Mouse (Mus musculus) brain, embryonic 14.5 days (tissue): ENCODE measurements at regions not wholly inside any gene's neighbourhood (a gene's known extent, or its start where the extent isn't known, plus 50 kb on each side); places are given as distances from the start of the nearest gene placed in this dataset.

Experiments
- CTCF ChIP-seq: fragments of 200-500 bp; IDR thresholded peaks from 2 replicates; pipeline ENCODE4 v1.5.1; 2012; ENCODE audit warnings: inconsistent platforms, mild to moderate bottlenecking, moderate library complexity, borderline replicate concordance; ENCODE audit not compliant: insufficient read depth, insufficient read length; ENCODE audit errors: extremely low read depth
- POLR2A ChIP-seq: fragments of 200-500 bp; IDR thresholded peaks from 2 replicates; pipeline ENCODE4 v1.6.1; 2012; ENCODE audit warnings: mild to moderate bottlenecking, inconsistent platforms, borderline replicate concordance; ENCODE audit not compliant: poor library complexity, insufficient read depth, insufficient read length, severe bottlenecking; ENCODE audit errors: extremely low read depth

- TF ChIP-seq POLR2A: no peak
- peak; percentile 50; the same call in 1 of the 2 replicates for TF ChIP-seq CTCF
These were observed 94.6 kb upstream of the Prr30 start for GRCm38 (mm10) chr14:101294693-101295092.
